Mouse (Mus musculus) midbrain, postnatal 0 days (tissue): ENCODE results near the gene Gm20441. TPM values are rescaled to one million over a fixed set of nuclear protein-coding genes. Genes with fewer than 3 reads are reported as not detected.

Experiments
- ATAC-seq: fragments of 200-750 bp; cut with Nextera tagmentation; 2 replicates; pipeline ENCODE4 v1.8.0; 2017; ENCODE audit warnings: moderate number of reproducible peaks, mild to moderate bottlenecking, moderate TSS enrichment, moderate library complexity; ENCODE audit not compliant: low FRiP score
- DNase-seq: peaks from one replicate; pipeline ENCODE4 v3.0.0-alpha.2; 2015; ENCODE audit warnings: low spot score
- H3K27ac ChIP-seq: fragments of 300-500 bp; sonication (generic); 2 replicates; pipeline ENCODE4 v1.5.1; 2014; ENCODE audit warnings: low read depth, mild to moderate bottlenecking, low read length, mixed read lengths
- H3K27me3 ChIP-seq: fragments of 300-500 bp; sonication (generic); 2 replicates; pipeline ENCODE4 v1.6.1; 2014; ENCODE audit warnings: low read length, control low read depth, mixed read lengths; ENCODE audit not compliant: insufficient read depth
- H3K36me3 ChIP-seq: fragments of 300-500 bp; sonication (generic); 2 replicates; pipeline ENCODE4 v1.6.1; 2014; ENCODE audit warnings: low read length, control low read depth, mixed read lengths; ENCODE audit not compliant: insufficient read depth
- H3K4me1 ChIP-seq: fragments of 300-500 bp; sonication (generic); 2 replicates; pipeline ENCODE4 v1.6.1; 2014; ENCODE audit warnings: mild to moderate bottlenecking, control low read depth, antibody characterized with exemption, low read length, mixed read lengths; ENCODE audit not compliant: insufficient read depth
- H3K4me2 ChIP-seq: fragments of 300-500 bp; sonication (generic); 2 replicates; pipeline ENCODE4 v1.6.1; 2014; ENCODE audit warnings: low read depth, mild to moderate bottlenecking, low read length, mixed read lengths; ENCODE audit not compliant: poor library complexity, severe bottlenecking
- H3K4me3 ChIP-seq: fragments of 300-500 bp; sonication (generic); 2 replicates; pipeline ENCODE4 v1.5.1; 2014; ENCODE audit warnings: low read depth, mild to moderate bottlenecking, low read length, moderate library complexity
- H3K9ac ChIP-seq: fragments of 300-500 bp; sonication (generic); replicated peaks from 2 replicates; pipeline ENCODE4 v1.6.1; 2014; ENCODE audit warnings: mild to moderate bottlenecking, low read length, moderate library complexity, mixed read lengths; ENCODE audit not compliant: poor library complexity, severe bottlenecking
- H3K9me3 ChIP-seq: fragments of 300-500 bp; sonication (generic); 2 replicates; pipeline ENCODE4 v1.6.1; 2016; ENCODE audit warnings: low read length, control low read depth
- CTCF ChIP-seq: IDR thresholded peaks from 2 replicates; pipeline ENCODE4 v1.5.1; 2016; ENCODE audit warnings: antibody characterized with exemption, mild to moderate bottlenecking
- WGBS: fragments of 180-500 bp; shearing (Covaris S2); extraction: QIAGEN DNeasy Blood & Tissue Kit; methylation state at CpG from one replicate; pipeline ENCODE4 v1.1.7; 2014; 5-methylcytosine and 5-hydroxymethylcytosine counted together
- polyA plus RNA-seq: library from polyadenylated mRNA; unstranded; fragments of >200 nt; fragmentation: Nextera tagmentation; extraction: Ambion mirVana; gene quantifications from 2 replicates; pipeline ENCODE4 v1.2.1, GENCODE M21; 2015
- total RNA-seq: library from RNA; depleted of rRNA; stranded (reverse); fragments of >200 nt; gene quantifications from 2 replicates; pipeline ENCODE4 v1.2.3, GENCODE M21; 2014

Gm20441 gene
- total and polyA plus RNA-seq, 2 experiments from 2014 or later: not detected

DNA sequence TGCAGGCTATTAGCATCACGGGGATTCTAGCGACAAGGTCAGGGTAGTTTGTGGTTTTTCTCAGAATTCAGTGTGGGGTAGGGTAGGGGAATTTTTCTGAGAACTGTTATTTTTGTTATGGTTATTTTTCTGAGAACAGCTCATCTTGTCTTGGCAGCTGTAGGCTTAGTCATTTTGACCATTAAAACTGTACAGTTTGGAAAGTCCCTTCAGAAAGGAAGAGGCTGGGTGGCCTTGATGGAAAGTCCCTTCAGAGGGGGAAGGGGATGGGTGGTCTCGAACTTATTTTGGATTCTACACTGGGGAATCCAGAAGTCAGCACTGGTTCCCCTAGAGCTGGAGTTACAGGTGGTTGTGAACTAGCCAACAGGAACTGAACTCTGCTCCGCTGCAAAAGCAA, 43.8 kb upstream of the Gm20441 start:
- WGBS: 89% methylated on average over 4 of the region's 4 CpGs
- no peak for TF ChIP-seq CTCF

DNA sequence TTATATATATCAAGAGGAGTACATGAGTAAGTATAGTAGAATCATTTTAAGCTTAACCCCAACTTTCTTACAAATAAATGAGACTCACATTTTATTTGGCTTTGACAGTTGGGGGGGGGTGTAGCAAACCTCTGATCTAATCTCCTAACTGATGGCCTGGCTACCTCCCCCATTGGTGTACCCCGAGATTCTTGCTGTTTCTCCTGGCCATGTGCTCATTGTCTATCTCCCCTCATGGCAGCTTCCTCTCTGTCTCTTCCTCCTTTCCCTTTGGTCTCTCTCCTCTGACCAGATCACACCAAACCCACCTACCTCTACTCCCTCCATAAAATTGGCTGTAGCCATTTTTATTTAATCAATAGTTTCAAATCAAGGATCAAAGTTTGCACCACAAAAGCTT, 43.0 kb upstream of the Gm20441 start:
- TF ChIP-seq CTCF: no peak
- DNase-seq (no peak), ATAC-seq (no peak)
- Histone ChIP-seq H3K4me3 (no peak overlapping the region), H3K9me3 (no peaks in the 10 kb centered on the region), H3K27me3 (no peaks in the 10 kb centered on the region), H3K4me1 (no peaks in the 10 kb centered on the region), H3K9ac (no peak overlapping the region), H3K4me2 (no peak overlapping the region), H3K27ac (no peak overlapping the region), H3K36me3 (no peaks in the 10 kb centered on the region)
- 84% methylated on average over 1 of the region's 1 CpGs for WGBS

More for the DNA sequence above, 43.8 kb upstream of the Gm20441 start:
- no peak overlapping the region for H3K9ac ChIP-seq
- H3K4me1 ChIP-seq: no peaks in the 10 kb centered on the region
- ATAC-seq: no peak
- H3K27me3 ChIP-seq: no peaks in the 10 kb centered on the region
- H3K9me3 ChIP-seq: no peaks in the 10 kb centered on the region
- no peak overlapping the region for H3K4me3 ChIP-seq
- no peak overlapping the region for H3K4me2 ChIP-seq
- H3K36me3 ChIP-seq: no peaks in the 10 kb centered on the region
- DNase-seq: no peak
- H3K27ac ChIP-seq: no peak overlapping the region

DNA sequence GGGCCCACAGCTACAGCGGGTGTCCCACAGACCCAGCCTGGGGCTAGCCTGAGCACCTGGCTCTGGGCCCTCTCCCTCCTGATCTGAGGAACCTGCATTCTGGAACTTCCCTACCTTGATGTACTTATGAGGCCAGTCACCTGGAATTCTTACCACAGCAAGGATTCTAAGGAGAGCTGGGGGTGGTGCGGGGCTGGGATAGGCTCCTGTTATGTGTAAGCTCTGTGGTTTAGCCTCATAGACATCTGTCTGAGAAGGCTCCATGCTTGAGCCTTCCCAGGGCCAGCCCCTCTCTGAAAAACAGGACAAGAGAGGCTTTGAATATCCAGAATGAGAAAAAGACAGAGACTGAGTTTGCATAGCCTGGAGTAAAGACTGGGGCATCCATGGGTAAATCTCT, 41.7 kb upstream of the Gm20441 start, which contains the start of gene Gstt4:
Gene Gstt4 (minus strand): TSS at position 101 of the 400 bp plus-strand sequence.
- no peak for TF ChIP-seq CTCF
- no peaks in the 10 kb centered on the region for H3K9me3 ChIP-seq
- ATAC-seq (no peak), DNase-seq (no peak)
- no peak within 1 kb of the TSS for H3K4me2 ChIP-seq
- no peak within 1 kb of the TSS for H3K27ac ChIP-seq
- H3K27me3 ChIP-seq: no peaks in the 10 kb centered on the region
- no peak within 1 kb of the TSS for H3K4me3 ChIP-seq
- H3K4me1 ChIP-seq: no peaks in the 10 kb centered on the region
- H3K36me3 ChIP-seq: no peaks in the 10 kb centered on the region
- 97% methylated on average over 2 of the region's 2 CpGs for WGBS
- H3K9ac ChIP-seq: no peak within 1 kb of the TSS

DNA sequence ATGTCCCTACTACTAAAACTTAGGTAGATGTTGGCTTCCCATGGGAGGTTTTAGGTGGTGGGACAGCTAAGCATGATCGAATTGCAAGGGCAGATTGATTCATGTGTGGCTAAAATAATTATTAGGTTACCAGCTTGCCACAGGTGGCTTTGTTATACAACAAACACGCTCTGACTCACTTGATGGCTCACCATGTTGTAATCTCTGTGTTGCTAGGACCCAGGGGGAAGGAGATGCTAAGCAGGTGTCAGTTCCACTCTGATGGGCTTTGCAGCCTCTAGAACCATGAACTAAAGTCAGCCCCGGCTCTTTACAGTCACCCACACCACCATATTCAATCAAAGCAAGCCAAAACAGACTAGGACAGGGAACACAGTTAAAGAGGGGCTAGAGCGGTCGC, 39.1 kb upstream of the Gm20441 start:
- ATAC-seq: no peak
- Histone ChIP-seq H3K36me3 (no peaks in the 10 kb centered on the region), H3K27ac (no peak overlapping the region), H3K4me1 (no peaks in the 10 kb centered on the region), H3K4me2 (no peak overlapping the region), H3K9me3 (no peaks in the 10 kb centered on the region), H3K27me3 (no peaks in the 10 kb centered on the region), H3K9ac (no peak overlapping the region), H3K4me3 (no peak overlapping the region)
- no peak for DNase-seq
- WGBS: 89% methylated on average over 5 of the region's 5 CpGs
- no peak for TF ChIP-seq CTCF

DNA sequence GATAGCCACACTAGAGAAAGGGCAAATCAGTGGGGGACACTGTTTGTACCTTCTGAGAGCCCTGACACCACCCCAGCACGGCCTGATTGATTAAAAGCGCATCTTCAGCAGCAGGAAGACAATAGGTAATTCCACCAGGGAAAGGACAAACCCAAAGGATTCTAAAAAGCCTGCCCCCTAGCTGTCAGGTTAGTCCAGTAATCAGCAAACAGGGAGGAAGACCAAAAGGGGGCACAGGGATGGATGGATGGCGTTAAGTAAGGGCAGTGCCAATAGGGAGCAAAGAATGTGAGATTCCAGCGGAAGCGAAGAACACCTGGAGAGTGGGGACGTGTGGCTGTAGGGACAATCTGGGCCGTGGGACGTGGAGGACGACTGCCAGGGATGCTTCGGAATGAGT, 37.9 kb upstream of the Gm20441 start:
- H3K27me3 ChIP-seq: no peaks in the 10 kb centered on the region
- H3K4me2 ChIP-seq: no peak overlapping the region
- 60% methylated on average over 10 of the region's 10 CpGs for WGBS
- H3K36me3 ChIP-seq: no peaks in the 10 kb centered on the region
- H3K27ac ChIP-seq: no peak overlapping the region
- ATAC-seq (no peak), DNase-seq (no peak)
- H3K9ac ChIP-seq: no peak overlapping the region
- H3K4me1 ChIP-seq: no peaks in the 10 kb centered on the region
- no peak overlapping the region for H3K4me3 ChIP-seq
- no peaks in the 10 kb centered on the region for H3K9me3 ChIP-seq
- TF ChIP-seq CTCF: no peak

DNA sequence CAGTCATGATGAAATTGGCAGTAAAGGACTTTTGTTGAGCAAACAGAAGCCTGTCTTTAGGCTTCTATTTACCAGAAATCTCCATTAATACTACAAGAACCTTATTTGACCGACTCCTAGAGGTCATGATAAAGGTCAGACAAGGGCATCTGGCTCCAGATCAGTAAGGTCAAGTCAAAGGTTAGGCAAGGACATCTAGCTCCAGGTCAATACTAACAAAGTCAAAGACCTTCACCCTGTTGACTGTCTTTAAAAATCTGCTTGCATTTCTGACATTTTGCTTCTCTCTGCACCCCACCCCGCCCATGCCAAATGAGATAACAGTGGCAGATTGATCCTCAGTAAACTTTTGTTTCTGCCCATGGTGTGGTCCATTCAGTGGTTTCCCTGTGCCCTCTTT, 23.5 kb upstream of the Gm20441 start:
- no peaks in the 10 kb centered on the region for H3K36me3 ChIP-seq
- no peak overlapping the region for H3K27ac ChIP-seq
- H3K9me3 ChIP-seq: no peaks in the 10 kb centered on the region
- no peak for TF ChIP-seq CTCF
- H3K4me3 ChIP-seq: no peak overlapping the region
- H3K9ac ChIP-seq: no peak overlapping the region
- no peaks in the 10 kb centered on the region for H3K27me3 ChIP-seq
- no peaks in the 10 kb centered on the region for H3K4me1 ChIP-seq
- DNase-seq (no peak), ATAC-seq (no peak)
- H3K4me2 ChIP-seq: no peak overlapping the region
- WGBS: 74% methylated on average over 2 of the region's 2 CpGs
